Mouse (Mus musculus) kidney, adult 2 months (tissue): Measurements from ENCODE around the gene Armh3.

Experiments
- CTCF ChIP-seq: fragments of 200-500 bp; conservative IDR thresholded peaks from 2 replicates; pipeline ENCODE4 v1.5.1; 2011; ENCODE audit warnings: low read depth, mild to moderate bottlenecking, control low read depth, low read length, moderate library complexity, mixed read lengths; ENCODE audit not compliant: insufficient read depth, insufficient read length
- POLR2A ChIP-seq: fragments of 200-500 bp; IDR thresholded peaks from one replicate; pipeline ENCODE4 v1.6.1; 2011; ENCODE audit warnings: low read depth, low read length, control low read depth

- peak; percentile 62 for TF ChIP-seq CTCF
- no peak for TF ChIP-seq POLR2A
Measured at GRCm38 (mm10) chr19:45953286-45953685, 45.0 kb downstream of the Armh3 start.
